Mouse (Mus musculus) mouse embryonic stem cell (cell line): ENCODE measurements around the gene Gpr82.

Source experiments
- in situ Hi-C, 2 experiments: fragments of 300-500 bp; cut with MboI; formaldehyde crosslinking; loops; 1 replicate in 1 of 2; 3 replicates in 1 of 2; pipeline ENCODE4 v1.14.3; 2019 to 2020; ENCODE audit warnings: low sequenced_read_pairs in 2 of 2, low pct_unique_long_range_greater_than_20kb in 1 of 2, mixed read lengths in 1 of 2; ENCODE audit not compliant: unreplicated experiment in 1 of 2

The Gpr82 gene

GRCm38 (mm10) chrX:13673001-13673400 lies 11.8 kb downstream of the Gpr82 start:
- in situ Hi-C loops, result loop anchor here (25.0 kb wide), 1 partner anchor 436 kb away; no protein-coding TSS in a partner anchor

- in situ Hi-C loops, result no loop called here
Measured at GRCm38 (mm10) chrX:13681748-13682147, 20.6 kb downstream of the Gpr82 start.

GRCm38 (mm10) chrX:13686589-13686988 lies 25.4 kb downstream of the Gpr82 start:
- in situ Hi-C loops, result no loop called here

- in situ Hi-C loops, result no loop called here
Measured at GRCm38 (mm10) chrX:13688356-13688755, 27.2 kb downstream of the Gpr82 start.

GRCm38 (mm10) chrX:13691865-13692264 lies 30.7 kb downstream of the Gpr82 start:
- in situ Hi-C loops, result no loop called here

DNA sequence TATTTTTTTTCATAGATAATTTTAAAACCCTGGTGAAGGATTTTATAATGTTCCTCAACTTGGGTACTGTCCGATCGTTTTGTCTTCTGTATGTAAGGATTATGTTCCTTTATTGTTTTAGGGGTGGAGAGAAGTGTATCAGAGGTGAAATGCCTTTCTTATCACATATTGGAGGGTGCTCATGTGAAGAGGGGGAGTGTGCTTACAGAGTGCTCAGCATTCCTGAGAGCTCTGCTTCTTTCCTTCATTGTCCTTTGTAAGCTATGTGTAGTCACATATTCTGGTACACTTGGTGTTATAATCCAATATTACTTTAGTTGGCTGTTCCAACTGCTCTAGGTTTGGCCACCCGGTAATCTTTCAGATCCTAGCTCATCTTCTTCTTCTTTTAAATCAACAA lies 39.5 kb downstream of the Gpr82 start:
- in situ Hi-C loops, result no loop called here

- in situ Hi-C loops, result no loop called here
Measured at GRCm38 (mm10) chrX:13705051-13705450, 43.9 kb downstream of the Gpr82 start.

DNA sequence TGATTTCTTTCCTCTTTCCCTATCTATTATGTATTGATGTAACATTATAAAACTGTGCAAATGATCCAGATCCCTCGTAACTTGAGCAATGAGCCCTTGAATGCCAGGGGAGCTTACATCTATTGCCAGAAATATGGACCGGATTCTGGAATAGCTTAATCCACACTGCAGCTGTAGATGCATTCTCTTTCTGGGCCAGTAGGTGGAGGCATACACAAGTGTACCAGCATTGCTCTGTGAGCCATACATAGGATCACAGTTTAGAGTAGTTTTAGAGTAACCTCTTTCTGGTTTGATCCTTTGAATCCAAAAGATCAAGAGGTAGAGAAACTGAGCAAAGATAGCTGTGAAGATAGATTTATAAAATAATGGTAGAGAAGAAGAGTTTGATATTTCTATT lies 49.0 kb downstream of the Gpr82 start:
- in situ Hi-C loops, result loop anchor here in 1 of 2 experiments (10.0 kb wide), 1 partner anchor 905 kb away; no protein-coding TSS in a partner anchor
